Mouse (Mus musculus) liver, embryonic 11.5 days (tissue): ENCODE results near the gene Mef2d. TPM values are rescaled to one million over a fixed set of nuclear protein-coding genes. Genes with fewer than 3 reads are reported as not detected.

ENCODE experiments used
- ATAC-seq: fragments of 200-750 bp; cut with Nextera tagmentation; replicated peaks from 2 replicates; pipeline ENCODE4 v1.8.0; 2017; ENCODE audit warnings: moderate number of reproducible peaks, mild to moderate bottlenecking, moderate TSS enrichment, moderate library complexity; ENCODE audit not compliant: low FRiP score
- DNase-seq: peaks from one replicate; pipeline ENCODE4 v3.0.0-alpha.2; 2017; ENCODE audit warnings: low spot score
- H3K27ac ChIP-seq: fragments of 300-500 bp; sonication (generic); 2 replicates; pipeline ENCODE4 v1.5.1; 2014; ENCODE audit warnings: mild to moderate bottlenecking, low read depth, low read length, control low read depth
- H3K27me3 ChIP-seq: fragments of 300-500 bp; sonication (generic); replicated peaks from 2 replicates; pipeline ENCODE4 v1.6.1; 2014; ENCODE audit warnings: low read length, mixed read lengths; ENCODE audit not compliant: control insufficient read depth, insufficient read depth
- H3K36me3 ChIP-seq: fragments of 300-500 bp; sonication (generic); 2 replicates; pipeline ENCODE4 v1.6.1; 2014; ENCODE audit warnings: mild to moderate bottlenecking, low read length, moderate library complexity, mixed read lengths; ENCODE audit not compliant: control insufficient read depth, insufficient read depth
- H3K4me1 ChIP-seq: fragments of 300-500 bp; sonication (generic); replicated peaks from 2 replicates; pipeline ENCODE4 v1.6.1; 2014; ENCODE audit warnings: low read length, mixed read lengths; ENCODE audit not compliant: control insufficient read depth, insufficient read depth
- H3K4me2 ChIP-seq: fragments of 300-500 bp; sonication (generic); 2 replicates; pipeline ENCODE4 v1.6.1; 2014; ENCODE audit warnings: mild to moderate bottlenecking, control low read depth, moderate library complexity
- H3K4me3 ChIP-seq: fragments of 300-500 bp; sonication (generic); 2 replicates; pipeline ENCODE4 v1.5.1; 2014; ENCODE audit warnings: low read depth, low read length, control low read depth
- H3K9ac ChIP-seq: fragments of 300-500 bp; sonication (generic); 2 replicates; pipeline ENCODE4 v1.6.1; 2014; ENCODE audit warnings: low read depth, low read length, control low read depth
- H3K9me3 ChIP-seq: fragments of 300-500 bp; sonication (generic); 2 replicates; pipeline ENCODE4 v1.6.1; 2016; ENCODE audit warnings: low read length, inconsistent platforms, mixed read lengths; ENCODE audit not compliant: control insufficient read depth
- WGBS: fragments of 180-500 bp; shearing (Covaris S2); extraction: QIAGEN DNeasy Blood & Tissue Kit; methylation state at CpG from one replicate; pipeline ENCODE4 v1.1.7; 2014; 5-methylcytosine and 5-hydroxymethylcytosine counted together
- microRNA-seq: library from miRNA; unstranded; fragments of <30 nt; microRNA quantifications from one replicate; pipeline ENCODE4, GENCODE M21; 2017; ENCODE audit warnings: borderline number of aligned reads
- polyA plus RNA-seq: library from polyadenylated mRNA; unstranded; fragments of >200 nt; fragmentation: Nextera tagmentation; extraction: Ambion mirVana; gene quantifications from 2 replicates; pipeline ENCODE4 v1.2.1, GENCODE M21; 2014

Mef2d gene
- polyA plus RNA-seq, 1 experiment from 2014 or later: 28.0 TPM

GRCm38 (mm10) chr3:88216116-88216515 is 73.9 kb downstream of the Mef2d start:
- H3K4me3 ChIP-seq: peak overlapping the region; percentile 35; the same call in 1 of the 2 replicates
- no peak overlapping the region for H3K9ac ChIP-seq
- WGBS: 8% methylated on average over 6 of the region's 6 CpGs
- H3K27ac ChIP-seq: no peak overlapping the region
- peaks cover 96% of the 10 kb centered on the region for H3K27me3 ChIP-seq
- no peaks in the 10 kb centered on the region for H3K36me3 ChIP-seq
- ATAC-seq (no peak), DNase-seq (no peak)
- H3K4me1 ChIP-seq: peaks cover 5% of the 10 kb centered on the region; the same call in 1 of the 2 replicates
- H3K4me2 ChIP-seq: no peak overlapping the region
- H3K9me3 ChIP-seq: no peaks in the 10 kb centered on the region

DNA sequence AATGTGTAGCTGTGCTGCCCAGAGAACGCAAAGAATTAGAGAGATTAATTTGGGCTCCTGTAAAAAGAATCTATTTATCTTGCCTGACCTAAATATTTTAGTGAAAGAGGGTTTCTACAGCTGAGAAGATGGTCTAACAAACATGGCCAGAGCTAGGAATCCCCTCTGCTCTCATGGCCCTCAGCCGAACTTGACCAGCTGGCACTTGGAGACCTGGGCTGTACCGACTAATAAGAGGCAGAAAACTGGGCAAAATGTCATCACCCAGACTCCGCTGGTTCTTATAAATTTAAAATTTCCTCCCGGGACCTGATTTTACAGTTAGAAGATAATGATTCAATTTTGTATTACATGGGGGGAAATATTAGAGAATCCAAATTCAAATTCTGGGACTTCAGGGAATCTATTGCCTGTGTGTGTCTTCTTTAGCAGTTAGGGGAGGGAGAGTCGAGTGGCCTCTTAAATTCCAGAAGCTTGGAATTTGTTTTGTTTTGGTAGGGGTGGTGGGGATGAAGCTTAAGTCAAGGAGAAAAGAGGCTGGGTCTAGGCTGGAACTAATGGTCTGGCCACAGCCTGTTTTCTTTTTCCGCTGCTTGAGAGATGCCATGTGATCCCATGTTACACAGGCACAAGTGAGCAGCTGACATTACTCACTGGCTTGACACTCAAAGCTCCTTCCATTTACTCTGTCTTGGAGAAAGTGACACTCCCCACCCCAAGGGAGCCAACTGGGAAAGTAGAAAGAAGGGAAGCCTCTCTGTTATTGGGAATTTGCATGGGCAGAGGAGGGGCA is 74.6 kb downstream of the Mef2d start:
- WGBS: 15% methylated on average over 7 of the region's 7 CpGs
- Histone ChIP-seq H3K9ac (no peak overlapping the region), H3K9me3 (no peaks in the 10 kb centered on the region), H3K27me3 (peaks cover 96% of the 10 kb centered on the region), H3K4me3 (no peak overlapping the region), H3K27ac (no peak overlapping the region), H3K4me2 (no peak overlapping the region), H3K36me3 (no peaks in the 10 kb centered on the region), H3K4me1 (peaks cover 5% of the 10 kb centered on the region; the same call in 1 of the 2 replicates)
- no peak for ATAC-seq
- no peak for DNase-seq

DNA sequence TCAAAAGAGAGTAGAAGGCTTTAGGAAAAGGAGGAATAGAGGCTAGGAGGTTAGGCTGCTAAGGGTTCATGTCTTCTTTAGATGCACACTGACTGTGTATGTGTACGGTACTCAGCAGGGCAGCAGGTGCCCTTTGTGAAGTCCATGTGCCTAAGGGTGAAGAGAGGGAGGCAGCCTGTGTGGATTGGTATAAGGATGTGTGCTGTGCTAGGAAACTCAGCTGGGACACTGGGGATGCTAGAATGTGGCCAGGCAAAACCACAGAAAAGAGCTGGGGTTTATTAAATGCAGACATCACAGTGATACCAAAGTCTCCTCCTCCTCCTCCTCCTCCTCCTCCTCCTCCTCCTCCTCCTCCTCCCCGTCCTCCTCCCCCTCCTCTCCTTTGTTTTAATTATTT is 75.5 kb downstream of the Mef2d start:
- H3K9ac ChIP-seq: no peak overlapping the region
- no peaks in the 10 kb centered on the region for H3K9me3 ChIP-seq
- peaks cover 93% of the 10 kb centered on the region for H3K27me3 ChIP-seq
- DNase-seq: no peak
- H3K27ac ChIP-seq: no peak overlapping the region
- no peaks in the 10 kb centered on the region for H3K36me3 ChIP-seq
- ATAC-seq: no peak
- H3K4me3 ChIP-seq: no peak overlapping the region
- H3K4me1 ChIP-seq: peaks cover 5% of the 10 kb centered on the region; the same call in 1 of the 2 replicates
- no peak overlapping the region for H3K4me2 ChIP-seq
- 52% methylated on average over 1 of the region's 2 CpGs for WGBS

DNA sequence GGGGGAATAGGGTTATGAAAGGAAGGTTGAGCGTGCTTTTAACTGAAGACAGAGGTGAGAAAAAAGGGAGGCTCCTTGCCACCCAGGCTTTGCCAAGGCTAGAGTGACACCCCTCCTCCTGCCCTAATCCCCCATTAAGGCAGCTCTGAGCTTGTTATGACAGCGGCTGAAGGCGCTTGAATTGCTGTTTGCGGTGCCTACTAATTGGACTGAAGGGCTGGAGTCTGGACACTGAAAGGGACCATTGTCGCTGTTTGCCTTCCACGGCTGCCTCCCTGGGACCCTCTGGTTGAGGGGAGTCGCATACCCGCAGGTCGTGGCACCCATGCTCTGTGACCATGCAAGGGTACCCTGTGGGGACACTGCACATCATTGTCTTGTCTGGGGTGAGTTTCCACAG is 77.8 kb downstream of the Mef2d start:
- no peaks in the 10 kb centered on the region for H3K9me3 ChIP-seq
- ATAC-seq (no peak), DNase-seq (no peak)
- no peak overlapping the region for H3K4me3 ChIP-seq
- peaks cover 5% of the 10 kb centered on the region; the same call in 1 of the 2 replicates for H3K4me1 ChIP-seq
- whole genome bisulfite sequencing: 29% methylated on average over 9 of the region's 9 CpGs
- H3K27me3 ChIP-seq: peaks cover 83% of the 10 kb centered on the region
- H3K36me3 ChIP-seq: no peaks in the 10 kb centered on the region
- no peak overlapping the region for H3K27ac ChIP-seq
- no peak overlapping the region for H3K9ac ChIP-seq
- no peak overlapping the region for H3K4me2 ChIP-seq

DNA sequence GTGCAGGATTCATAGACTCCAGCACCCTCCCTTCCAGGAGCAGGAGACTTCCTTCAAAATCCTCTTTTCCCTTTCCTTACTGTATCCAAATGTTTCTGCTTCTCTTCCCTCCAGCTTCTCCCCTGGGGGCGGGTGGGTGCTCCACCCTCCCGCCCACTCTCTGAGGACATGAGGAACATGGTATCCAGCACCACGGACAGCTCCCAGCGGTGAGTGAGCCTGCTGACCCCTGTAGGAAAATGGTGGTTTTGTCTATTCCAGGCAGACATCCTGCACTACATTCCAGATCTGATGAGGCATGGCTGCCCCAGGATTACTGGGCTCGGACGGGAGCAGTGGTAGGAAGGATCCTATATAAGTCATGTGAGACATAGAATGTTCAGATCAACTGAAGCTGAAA is 78.7 kb downstream of the Mef2d start:
- Histone ChIP-seq H3K4me2 (no peak overlapping the region), H3K4me1 (no peaks in the 10 kb centered on the region), H3K9me3 (no peaks in the 10 kb centered on the region), H3K36me3 (no peaks in the 10 kb centered on the region), H3K27ac (no peak overlapping the region), H3K9ac (no peak overlapping the region), H3K27me3 (peaks cover 81% of the 10 kb centered on the region), H3K4me3 (no peak overlapping the region)
- no peak; the same call in 1 of the 2 replicates for ATAC-seq
- WGBS: 2% methylated on average over 6 of the region's 6 CpGs
- peak; percentile 76 for DNase-seq

Small RNAs within 50 kb of the gene (microRNA-seq; reads per million reads assigned to microRNA genes)
- not detected for gene Gm25641
- not detected for gene Mir3093
- not detected for gene Mir9-1

Other genes with a start within 250 kb of the Mef2d start
- gene Hdgf, start 236.1 kb upstream of the Mef2d start, polyA plus RNA-seq: 520 and 526 TPM in 2 replicates
- gene Mrpl24, start 222.9 kb upstream of the Mef2d start, polyA plus RNA-seq: 95.7 and 97.5 TPM in 2 replicates
- 66.9 and 68.1 TPM in 2 replicates for gene Isg20l2, start 212.1 kb upstream of the Mef2d start, polyA plus RNA-seq
- gene Rrnad1, start 211.7 kb upstream of the Mef2d start, polyA plus RNA-seq: 17.5 and 18.8 TPM in 2 replicates
- 24.9 and 29.9 TPM in 2 replicates for gene Crabp2, start 193.7 kb upstream of the Mef2d start, polyA plus RNA-seq
- 4.9 and 5.8 TPM in 2 replicates for gene Nes, start 171.3 kb upstream of the Mef2d start, polyA plus RNA-seq
- 0.08 TPM in 1 of 2 replicates, not detected in the other for gene Bcan, start 142.1 kb upstream of the Mef2d start, polyA plus RNA-seq
- not detected in 2 replicates for gene Hapln2, start 114.8 kb upstream of the Mef2d start, polyA plus RNA-seq
- gene Gpatch4, start 99.3 kb upstream of the Mef2d start, polyA plus RNA-seq: 60.6 and 60.7 TPM in 2 replicates
- 98.7 and 106 TPM in 2 replicates for gene Naxe, start 83.9 kb upstream of the Mef2d start, polyA plus RNA-seq
- gene Ttc24, start 64.1 kb upstream of the Mef2d start, polyA plus RNA-seq: not detected in 2 replicates
- 16.8 and 19.1 TPM in 2 replicates for gene Iqgap3, start 60.4 kb upstream of the Mef2d start, polyA plus RNA-seq
- gene Rhbg, start 112.3 kb downstream of the Mef2d start, polyA plus RNA-seq: 16.3 and 19.5 TPM in 2 replicates
- 0.31 and 1.4 TPM in 2 replicates for gene Gm38392, start 144.8 kb downstream of the Mef2d start, polyA plus RNA-seq
- gene Tsacc, start 154.6 kb downstream of the Mef2d start, polyA plus RNA-seq: 14.0 and 17.7 TPM in 2 replicates
- 694 and 747 TPM in 2 replicates for gene Cct3, start 154.7 kb downstream of the Mef2d start, polyA plus RNA-seq
- 111 and 113 TPM in 2 replicates for gene Glmp, start 182.7 kb downstream of the Mef2d start, polyA plus RNA-seq
- gene Tmem79, start 193.8 kb downstream of the Mef2d start, polyA plus RNA-seq: 2.0 TPM in 2 replicates
- gene Smg5, start 193.9 kb downstream of the Mef2d start, polyA plus RNA-seq: 52.0 TPM in 2 replicates
- 5.6 and 7.0 TPM in 2 replicates for gene Paqr6, start 222.2 kb downstream of the Mef2d start, polyA plus RNA-seq
- gene Bglap3, start 230.4 kb downstream of the Mef2d start, polyA plus RNA-seq: 0.12 and 0.40 TPM in 2 replicates
- not detected in 2 replicates for gene Bglap2, start 236.3 kb downstream of the Mef2d start, polyA plus RNA-seq
- gene Bglap, start 242.1 kb downstream of the Mef2d start, polyA plus RNA-seq: not detected in 2 replicates